Mouse (Mus musculus): ENCODE measurements at regions not wholly inside any gene's neighbourhood (a gene's known extent, or its start where the extent isn't known, plus 50 kb on each side); places are given as distances from the start of the nearest gene placed in this dataset.

- DNase-seq (ENCODE audit: low spot score in 2 of 2) = no peak
These were observed 78.0 kb upstream of the Akt3 start for GRCm38 (mm10) chr1:177335961-177336360.

GRCm38 (mm10) chr1:177323366-177323765 lies 65.4 kb upstream of the Akt3 start:
- DNase-seq (ENCODE audit: low spot score in 2 of 2) = no peak

- DNase-seq (ENCODE audit: low spot score in 2 of 2) = no peak
These were observed 64.8 kb upstream of the Akt3 start for GRCm38 (mm10) chr1:177322745-177323299.

- DNase-seq (ENCODE audit: low spot score in 2 of 2) = no peak
These were observed 64.3 kb upstream of the Akt3 start for GRCm38 (mm10) chr1:177322307-177322685.

GRCm38 (mm10) chr1:177321655-177322306 lies 63.8 kb upstream of the Akt3 start:
- no peak for DNase-seq (ENCODE audit: low spot score in 2 of 2)

- DNase-seq (ENCODE audit: low spot score in 2 of 2) = no peak
These were observed 50.3 kb upstream of the Akt3 start for GRCm38 (mm10) chr1:177308213-177308872.

All from spleen, postnatal 4 days (tissue).